In the genomic region with DNA sequence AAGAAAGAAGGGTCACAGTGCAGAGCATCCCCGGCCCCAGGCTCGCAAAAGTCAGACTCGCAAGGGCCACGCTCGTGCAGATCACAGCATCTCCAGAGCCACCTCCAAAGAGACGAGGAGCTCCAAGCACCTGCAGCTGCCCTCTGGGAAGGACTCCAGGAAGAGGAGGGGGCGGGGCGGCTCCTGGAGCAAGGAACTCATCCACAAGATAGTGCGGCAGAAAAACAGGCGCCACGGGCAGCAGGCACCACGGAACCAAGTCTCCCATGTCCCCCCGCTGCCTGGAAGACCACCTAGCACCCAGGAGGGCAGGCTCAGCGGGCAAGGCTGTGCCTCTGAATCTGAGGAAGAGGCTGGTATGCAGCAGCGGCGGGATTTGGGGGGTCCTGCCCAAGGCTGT, we compare ENCODE assay signal across 13 mouse cellular contexts.
"Had no signal": no experiment of that assay in that cellular context is flagged by ENCODE, and none has a peak within 500 bp of the region (broad histone marks: within the 10 kb centered on the region; RNA-seq: fewer than 3 reads in every experiment).

No protein-coding gene starts in this region.

- H3K4me2 ChIP-seq: kidney, embryonic 15.5 days; limb, embryonic 15.5 days; liver, embryonic 12.5 days; lung, embryonic 15.5 days; midbrain, embryonic 12.5 days had no signal

- H3K36me3 ChIP-seq: kidney, embryonic 15.5 days; liver, embryonic 12.5 days; lung, embryonic 15.5 days; midbrain, embryonic 12.5 days had no signal

- H3K4me1 ChIP-seq: kidney, embryonic 15.5 days; lung, embryonic 15.5 days; midbrain, embryonic 12.5 days had no signal

- DNase-seq: kidney, postnatal 14 days; lung, postnatal 14 days; right cerebral cortex, adult 18-20 months; right cerebral cortex, postnatal 25 days; thymus, postnatal 4 days had no signal

- H3K27ac ChIP-seq: kidney, embryonic 15.5 days; left cerebral cortex, adult 2 months; limb, embryonic 15.5 days; liver, embryonic 12.5 days; lung, embryonic 15.5 days; macrophage; midbrain, embryonic 12.5 days had no signal

- H3K9me3 ChIP-seq: kidney, embryonic 15.5 days; limb, embryonic 15.5 days; liver, embryonic 12.5 days; lung, embryonic 15.5 days; megakaryocyte, embryonic 14.5 days; midbrain, embryonic 12.5 days had no signal

- H3K4me3 ChIP-seq: kidney, embryonic 15.5 days; left cerebral cortex, adult 2 months; limb, embryonic 15.5 days; liver, embryonic 12.5 days; lung, embryonic 15.5 days; megakaryocyte, embryonic 14.5 days; midbrain, embryonic 12.5 days had no signal

- H3K9ac ChIP-seq: kidney, embryonic 15.5 days; limb, embryonic 15.5 days; liver, embryonic 12.5 days; lung, embryonic 15.5 days; midbrain, embryonic 12.5 days had no signal
